Mouse (Mus musculus) layer of hippocampus, adult 18-20 months (tissue): ENCODE data around the gene Ppm1b. TPM values are rescaled to one million over a fixed set of nuclear protein-coding genes. Genes with fewer than 3 reads are reported as not detected.
"Not testable (repeated sequence)": the region's sequence is repeated elsewhere in the genome, so short reads cannot be mapped to it uniquely, and the experiment has no call there.

Experiments used
- DNase-seq, 2 experiments: peaks; one replicate each; pipeline ENCODE4 v3.0.0; 2022; ENCODE audit warnings: low spot score in 2 of 2
- long read RNA-seq: library from polyadenylated mRNA; stranded (forward); transcript quantifications from one replicate; pipeline ENCODE4 v2.0.0, GENCODE M21; 2021
- total RNA-seq, 2 experiments: library from RNA; stranded (reverse); gene quantifications; 2 replicates each; pipeline ENCODE4 v1.2.3; 2021

Ppm1b gene
- total RNA-seq, result 100 to 1,000 TPM; 126 to 127 TPM
- long read RNA-seq, transcript Ppm1b-201 (6 exons, 2,670 nt), result minor isoform, 56 of 212 reads
- long read RNA-seq, transcript Ppm1b-202 (6 exons, 3,323 nt), result major isoform, 141 of 212 reads
- long read RNA-seq, partial matches to known transcripts, result 5 of 212 reads
- long read RNA-seq, other reads (novel, unspliced or antisense), result 9 of 212 reads

- no peak for DNase-seq
Observed at GRCm38 (mm10) chr17:84956441-84956840, at the start of gene Ppm1b. TSS of gene Ppm1b (plus strand) at chr17:84956741.

- DNase-seq, result no peak
Observed at GRCm38 (mm10) chr17:84921666-84922376, 34.7 kb upstream of the Ppm1b start.

GRCm38 (mm10) chr17:84924779-84925178, 31.8 kb upstream of the Ppm1b start:
- no peak for DNase-seq

GRCm38 (mm10) chr17:84926233-84926632, 30.3 kb upstream of the Ppm1b start:
- peak in 1 of 2 experiments; percentile 11 for DNase-seq

- DNase-seq, result no peak
Observed at GRCm38 (mm10) chr17:84927580-84927979, 29.0 kb upstream of the Ppm1b start.

- DNase-seq, result peak in 1 of 2 experiments; percentile 12
Observed at GRCm38 (mm10) chr17:84932943-84933342, 23.6 kb upstream of the Ppm1b start.

- no peak for DNase-seq
Observed at GRCm38 (mm10) chr17:84933968-84934367, 22.6 kb upstream of the Ppm1b start.

GRCm38 (mm10) chr17:84935620-84936019, 20.9 kb upstream of the Ppm1b start:
- DNase-seq, result not testable (repeated sequence)

GRCm38 (mm10) chr17:84936301-84936700, 20.2 kb upstream of the Ppm1b start:
- DNase-seq, result no peak

GRCm38 (mm10) chr17:84936809-84937208, 19.7 kb upstream of the Ppm1b start:
- no peak for DNase-seq

- no peak for DNase-seq
Observed at GRCm38 (mm10) chr17:84937220-84937619, 19.3 kb upstream of the Ppm1b start.

GRCm38 (mm10) chr17:84938215-84938614, 18.3 kb upstream of the Ppm1b start:
- DNase-seq, result no peak

- DNase-seq, result no peak
Observed at GRCm38 (mm10) chr17:84940017-84940731, 16.4 kb upstream of the Ppm1b start.

- DNase-seq, result no peak
Observed at GRCm38 (mm10) chr17:84941291-84941868, 15.2 kb upstream of the Ppm1b start.

GRCm38 (mm10) chr17:84942358-84943032, 14.0 kb upstream of the Ppm1b start:
- DNase-seq, result no peak

GRCm38 (mm10) chr17:84943033-84943393, 13.5 kb upstream of the Ppm1b start:
- no peak for DNase-seq

- DNase-seq, result no peak
Observed at GRCm38 (mm10) chr17:84944348-84944747, 12.2 kb upstream of the Ppm1b start.

GRCm38 (mm10) chr17:84952521-84952920, 4.0 kb upstream of the Ppm1b start:
- no peak for DNase-seq

- no peak for DNase-seq
Observed at GRCm38 (mm10) chr17:84953776-84954175, 2.8 kb upstream of the Ppm1b start.

- no peak for DNase-seq
Observed at GRCm38 (mm10) chr17:84954881-84955280, 1.7 kb upstream of the Ppm1b start.

- peak; percentile 85 to 95 for DNase-seq
Observed at GRCm38 (mm10) chr17:84956931-84957486, 468 bp downstream of the Ppm1b start.
